Mouse (Mus musculus) liver, adult 2 months (tissue): Measurements from ENCODE around the gene Tm7sf2.

Experiments used
- CTCF ChIP-seq: fragments of 200-500 bp; IDR thresholded peaks from 2 replicates; pipeline ENCODE4 v1.5.1; 2011; ENCODE audit warnings: low read depth, low read length, control low read depth
- POLR2A ChIP-seq: fragments of 200-500 bp; IDR thresholded peaks from 2 replicates; pipeline ENCODE4 v1.6.1; 2011; ENCODE audit warnings: low read length, control low read depth; ENCODE audit not compliant: insufficient read depth; ENCODE audit errors: extremely low read depth

DNA sequence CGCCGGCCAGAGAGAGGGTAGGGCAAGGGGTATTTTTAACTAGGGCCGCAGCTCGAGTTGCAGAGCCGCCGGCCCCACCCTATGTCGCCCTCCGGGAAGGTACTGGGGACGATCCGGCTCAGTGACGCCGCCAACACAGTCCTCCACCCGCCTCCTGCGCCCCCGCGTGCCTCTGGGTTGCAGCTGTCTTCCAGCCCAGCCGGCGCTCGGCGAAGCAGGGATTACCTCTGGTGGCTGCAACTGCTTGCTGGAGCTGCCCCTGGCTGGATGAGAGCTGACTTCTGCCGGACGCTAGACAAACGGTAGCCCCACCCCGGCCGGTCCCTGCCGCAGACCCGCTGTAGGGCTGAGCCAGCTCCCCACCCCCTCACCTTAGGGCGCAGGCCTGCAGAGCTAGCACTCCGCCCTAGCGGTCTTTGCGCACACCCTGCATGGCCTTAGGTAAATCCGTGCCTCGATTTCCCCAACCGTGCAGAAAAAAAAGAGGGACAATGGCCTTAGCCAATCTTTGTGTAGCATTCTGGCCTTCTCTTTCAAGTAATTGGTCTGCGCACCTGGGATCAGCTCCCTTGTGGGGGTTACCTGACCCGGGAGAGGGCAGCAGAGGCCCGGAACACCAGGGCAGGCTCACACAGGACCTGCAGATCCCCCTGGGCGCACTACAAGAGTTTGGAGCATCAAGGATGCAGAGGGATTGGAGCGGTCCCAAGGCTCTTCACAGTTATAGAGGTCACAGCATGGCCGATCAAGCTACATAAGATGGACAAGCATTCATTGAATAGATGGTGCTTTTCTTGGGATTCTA is 52.5 kb downstream of the Tm7sf2 start, which contains the start of gene Capn1:
- TF ChIP-seq CTCF = peak; percentile 15; the same call in 1 of the 2 replicates
- TF ChIP-seq POLR2A = no peak
